Mouse (Mus musculus) hindbrain, embryonic 13.5 days (tissue): Measurements from ENCODE around the gene Hectd4. TPM values are rescaled to one million over a fixed set of nuclear protein-coding genes. Genes with fewer than 3 reads are reported as not detected.
"Not testable (repeated sequence)": the region's sequence is repeated elsewhere in the genome, so short reads cannot be mapped to it uniquely, and the experiment has no call there.

ENCODE experiments used
- ATAC-seq: fragments of 200-750 bp; cut with Nextera tagmentation; 2 replicates; pipeline ENCODE4 v1.8.0; 2017; ENCODE audit warnings: moderate TSS enrichment; ENCODE audit not compliant: low FRiP score
- H3K27ac ChIP-seq: fragments of 300-500 bp; sonication (generic); 2 replicates; pipeline ENCODE4 v1.5.1; 2015; ENCODE audit warnings: inconsistent platforms, mild to moderate bottlenecking, moderate library complexity
- H3K27me3 ChIP-seq: fragments of 300-500 bp; sonication (generic); 2 replicates; pipeline ENCODE4 v1.6.1; 2015; ENCODE audit warnings: mild to moderate bottlenecking, inconsistent platforms
- H3K36me3 ChIP-seq: fragments of 300-500 bp; sonication (generic); 2 replicates; pipeline ENCODE4 v1.6.1; 2015; ENCODE audit warnings: mild to moderate bottlenecking, inconsistent platforms
- H3K4me1 ChIP-seq: fragments of 300-500 bp; sonication (generic); replicated peaks from 2 replicates; pipeline ENCODE4 v1.6.1; 2015; ENCODE audit warnings: inconsistent platforms
- H3K4me2 ChIP-seq: fragments of 300-500 bp; sonication (generic); 2 replicates; pipeline ENCODE4 v1.6.1; 2015; ENCODE audit warnings: inconsistent platforms, mild to moderate bottlenecking, moderate library complexity
- H3K4me3 ChIP-seq: fragments of 300-500 bp; sonication (generic); 2 replicates; pipeline ENCODE4 v1.5.1; 2015; ENCODE audit warnings: mild to moderate bottlenecking, inconsistent platforms
- H3K9ac ChIP-seq: fragments of 300-500 bp; sonication (generic); 2 replicates; pipeline ENCODE4 v1.6.1; 2015; ENCODE audit warnings: mild to moderate bottlenecking, inconsistent platforms
- H3K9me3 ChIP-seq: fragments of 300-500 bp; sonication (generic); 2 replicates; pipeline ENCODE4 v1.6.1; 2016; ENCODE audit warnings: inconsistent platforms
- WGBS: fragments of 180-500 bp; shearing (Covaris S2); methylation state at CpG from one replicate; pipeline ENCODE4 v1.1.7; 2015; 5-methylcytosine and 5-hydroxymethylcytosine counted together
- polyA plus RNA-seq: library from polyadenylated mRNA; unstranded; fragments of >200 nt; fragmentation: Nextera tagmentation; extraction: Ambion mirVana; gene quantifications from 2 replicates; pipeline ENCODE4 v1.2.1, GENCODE M21; 2015

The Hectd4 gene
- polyA plus RNA-seq, 1 experiment from 2014 or later, result 15.0 TPM

DNA sequence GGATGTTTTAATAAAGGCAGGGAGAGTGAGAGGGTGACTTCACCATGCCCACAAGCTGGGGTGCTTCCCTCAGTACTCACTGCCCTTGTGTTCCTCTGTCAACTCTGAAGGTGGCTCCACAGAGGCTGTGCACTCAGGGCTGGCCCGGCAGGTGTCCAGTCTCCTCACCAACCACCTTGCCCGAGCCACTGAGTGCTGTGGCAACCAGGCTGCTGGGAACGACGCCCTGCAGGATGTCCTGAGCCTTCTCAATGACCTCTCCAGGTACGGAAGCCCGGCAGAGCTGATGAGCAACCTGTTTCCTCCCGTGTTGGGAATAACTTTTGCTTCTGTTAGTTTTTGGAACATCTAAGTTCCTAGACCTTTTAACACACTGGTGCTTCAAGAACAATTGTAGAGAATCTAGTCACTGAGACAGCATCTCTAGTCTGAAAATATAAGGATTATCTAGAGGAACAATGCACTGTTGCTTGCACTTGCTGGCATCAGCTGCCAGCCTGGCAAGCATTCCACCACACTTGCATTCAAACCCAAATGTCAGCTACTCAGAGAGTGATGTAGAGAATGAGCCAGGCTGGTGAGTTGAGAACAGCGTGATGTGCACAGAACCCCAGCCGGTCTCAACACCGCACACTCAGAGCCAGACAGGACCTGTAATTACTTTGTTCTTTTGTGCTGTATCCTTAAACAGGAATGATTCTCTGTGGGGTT is 93.9 kb downstream of the Hectd4 start:
- WGBS, result 95% methylated on average over 10 of the region's 10 CpGs
- Histone ChIP-seq H3K9ac (no peak overlapping the region), H3K9me3 (no peaks in the 10 kb centered on the region)

DNA sequence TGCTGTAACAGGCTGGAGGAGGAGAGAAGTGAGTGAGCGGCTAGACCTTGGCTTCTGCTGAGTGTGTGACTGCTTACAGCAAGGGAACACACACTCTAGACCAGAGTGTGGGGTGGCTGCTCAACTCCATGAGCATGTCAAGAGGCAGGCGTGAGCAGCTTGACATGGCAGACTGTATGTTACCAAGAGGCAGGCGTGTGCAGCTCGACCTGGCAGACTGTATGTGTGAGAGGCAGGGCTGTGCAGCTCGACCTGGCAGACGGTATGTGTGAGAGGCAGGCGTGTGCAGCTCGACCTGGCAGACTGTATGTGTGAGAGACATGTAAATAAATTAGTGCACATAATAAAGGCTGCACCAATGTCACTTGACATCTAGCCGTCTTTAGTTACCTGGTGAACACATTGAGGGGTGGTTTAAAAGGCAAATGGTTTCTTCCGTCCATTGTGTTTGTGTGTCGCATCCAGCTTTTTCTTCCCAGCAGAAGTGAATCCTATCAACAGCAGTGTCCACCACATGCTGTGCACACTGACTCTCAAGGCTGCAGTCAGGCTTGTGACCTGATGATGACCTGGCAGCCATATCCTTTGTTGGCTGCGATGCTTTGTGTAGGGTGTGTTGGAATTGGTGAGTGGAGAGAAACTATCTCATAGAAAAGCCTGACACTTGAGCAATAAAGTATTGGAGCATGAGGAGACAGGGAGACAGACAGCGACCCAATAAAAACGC is 106.2 kb downstream of the Hectd4 start:
- Histone ChIP-seq H3K4me3 (no peak overlapping the region), H3K36me3 (peaks cover 89% of the 10 kb centered on the region), H3K27ac (no peak overlapping the region), H3K9me3 (no peaks in the 10 kb centered on the region), H3K27me3 (no peaks in the 10 kb centered on the region), H3K9ac (no peak overlapping the region), H3K4me2 (no peak overlapping the region), H3K4me1 (no peaks in the 10 kb centered on the region)
- no peak for ATAC-seq
- WGBS, result 62% methylated on average over 14 of the region's 14 CpGs

More for the DNA sequence above, 93.9 kb downstream of the Hectd4 start:
- H3K27ac ChIP-seq, result no peak overlapping the region
- H3K4me2 ChIP-seq, result no peak overlapping the region
- peaks cover 100% of the 10 kb centered on the region for H3K36me3 ChIP-seq
- no peaks in the 10 kb centered on the region for H3K4me1 ChIP-seq
- H3K27me3 ChIP-seq, result no peaks in the 10 kb centered on the region
- H3K4me3 ChIP-seq, result no peak overlapping the region
- no peak for ATAC-seq

DNA sequence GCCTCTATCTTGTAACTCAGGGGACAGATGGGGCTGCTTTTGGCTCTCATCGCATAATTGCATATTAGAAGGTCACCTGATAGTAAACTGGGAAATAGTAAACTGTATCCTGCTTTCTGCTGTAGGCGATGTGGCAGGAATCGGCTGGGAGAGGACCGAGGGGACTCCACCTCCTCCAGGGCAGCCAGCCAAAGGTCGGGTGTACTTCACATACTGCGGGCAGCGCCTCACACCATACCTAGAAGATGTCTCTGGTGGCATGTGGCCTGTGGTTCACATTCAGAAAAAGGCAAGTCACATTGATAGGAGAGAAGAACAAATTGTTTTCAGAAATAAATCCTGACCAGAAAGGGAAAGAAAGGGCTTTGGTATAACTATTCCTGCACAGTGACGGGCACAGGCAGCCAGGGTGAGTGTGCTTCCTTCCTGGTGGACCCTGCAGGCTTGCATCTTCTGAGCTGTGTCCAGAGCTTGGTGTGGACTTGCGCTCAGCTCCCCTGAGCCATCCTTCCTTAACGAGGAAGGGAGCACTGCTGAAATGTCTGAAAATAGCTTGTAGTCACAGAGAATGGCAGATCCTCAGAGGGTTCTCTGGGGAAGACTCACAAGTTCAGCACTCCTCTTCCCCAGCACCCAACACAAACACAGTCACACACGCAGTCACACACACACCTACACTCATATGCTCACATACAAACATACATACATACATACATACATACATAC is 109.5 kb downstream of the Hectd4 start:
- ATAC-seq, result no peak
- Histone ChIP-seq H3K4me3 (peak overlapping the region; percentile 21), H3K4me2 (peak overlapping the region; percentile 30), H3K27me3 (no peaks in the 10 kb centered on the region), H3K9ac (peak overlapping the region; percentile 26; the same call in 1 of the 2 replicates), H3K36me3 (peaks cover 89% of the 10 kb centered on the region), H3K27ac (0 out of 2 replicates have a peak overlapping the region, but pooled peaks have one; percentile 20), H3K4me1 (no peaks in the 10 kb centered on the region), H3K9me3 (no peaks in the 10 kb centered on the region)
- WGBS, result 87% methylated on average over 11 of the region's 11 CpGs

DNA sequence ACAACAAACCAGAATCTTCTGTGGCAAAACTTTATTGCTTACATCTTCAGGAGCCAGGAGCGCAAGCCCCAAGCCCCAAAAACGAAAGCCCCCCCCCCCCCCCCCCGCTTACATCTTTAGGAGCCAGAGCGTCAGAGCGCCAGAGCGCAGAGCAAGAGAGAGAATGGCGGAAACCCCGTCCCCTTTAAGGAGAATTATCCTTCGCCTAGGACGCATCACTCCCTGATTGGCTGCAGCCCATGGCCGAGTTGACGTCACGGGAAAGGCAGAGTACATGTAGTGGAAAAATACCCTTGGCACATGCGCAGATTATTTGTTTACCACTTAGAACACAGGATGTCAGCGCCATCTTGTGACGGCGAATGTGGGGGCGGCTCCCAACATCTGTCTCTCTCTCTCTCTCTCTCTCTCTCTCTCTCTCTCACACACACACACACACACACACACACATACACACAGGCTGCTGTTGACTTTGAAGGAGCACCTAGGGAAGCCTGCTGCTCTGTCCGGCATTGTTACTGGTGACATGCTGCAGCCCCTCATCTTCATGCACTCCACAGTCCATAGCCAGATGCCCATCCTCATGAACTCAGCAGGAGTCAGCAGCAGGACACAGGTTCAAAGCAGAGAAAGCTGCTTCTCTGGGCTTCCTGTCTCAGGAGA is 110.3 kb downstream of the Hectd4 start:
- H3K36me3 ChIP-seq, result peaks cover 90% of the 10 kb centered on the region
- H3K9me3 ChIP-seq, H3K27me3 ChIP-seq, H3K4me1 ChIP-seq: not testable (repeated sequence)
- ATAC-seq, result 0 out of 2 replicates have a peak, but pooled peaks have one; percentile 49
- 57% methylated on average over 7 of the region's 19 CpGs for WGBS
- H3K4me3 ChIP-seq, result peak overlapping the region; percentile 21
- H3K9ac ChIP-seq, result peak overlapping the region; percentile 26; the same call in 1 of the 2 replicates
- peak overlapping the region; percentile 70 for H3K27ac ChIP-seq
- peak overlapping the region; percentile 33 for H3K4me2 ChIP-seq

DNA sequence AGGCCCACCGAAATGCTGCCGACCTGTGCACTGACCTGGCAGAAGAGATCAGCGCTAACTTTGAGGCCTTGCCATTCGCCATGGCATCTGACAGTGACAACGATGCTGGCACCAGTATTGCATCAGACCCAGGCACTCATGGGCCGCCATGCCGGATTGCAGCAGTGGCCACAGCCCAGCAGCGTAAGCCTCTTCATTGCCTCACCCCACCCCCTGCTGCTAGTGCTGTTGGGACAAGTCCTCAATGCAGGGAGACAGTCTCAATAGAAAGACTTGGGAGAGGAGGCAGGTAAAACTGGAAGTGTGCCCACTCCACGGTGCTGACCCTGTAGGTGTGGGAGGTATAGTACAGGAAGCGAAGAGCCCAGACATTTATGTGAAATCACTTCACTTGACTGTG is 111.7 kb downstream of the Hectd4 start:
- no peak overlapping the region for H3K27ac ChIP-seq
- H3K9ac ChIP-seq, result no peak overlapping the region
- no peaks in the 10 kb centered on the region for H3K27me3 ChIP-seq
- no peak for ATAC-seq
- peaks cover 90% of the 10 kb centered on the region for H3K36me3 ChIP-seq
- H3K4me2 ChIP-seq, result no peak overlapping the region
- 96% methylated on average over 10 of the region's 10 CpGs for WGBS
- H3K4me1 ChIP-seq, result no peaks in the 10 kb centered on the region
- no peaks in the 10 kb centered on the region for H3K9me3 ChIP-seq
- no peak overlapping the region for H3K4me3 ChIP-seq

DNA sequence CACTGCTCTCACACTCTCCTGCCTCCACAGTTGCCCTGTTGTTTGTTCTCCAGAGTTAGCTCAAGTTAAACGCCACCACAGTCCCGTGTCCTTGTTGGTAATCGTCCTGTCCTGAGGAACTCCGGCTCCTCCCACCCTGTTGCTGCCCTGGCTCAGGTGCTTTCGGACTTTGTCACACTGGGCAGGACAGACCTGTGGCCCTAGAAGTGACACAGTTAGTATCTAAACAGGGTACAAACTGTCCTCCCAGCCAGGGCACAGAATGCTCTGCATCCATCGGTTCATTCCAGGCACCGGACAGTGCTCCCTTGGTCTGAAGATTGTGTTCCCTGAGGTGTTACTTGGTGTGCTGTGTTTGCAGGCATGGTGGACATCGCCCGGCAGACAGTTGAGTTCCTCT is 114.0 kb downstream of the Hectd4 start:
- WGBS, result 97% methylated on average over 9 of the region's 9 CpGs
- Histone ChIP-seq H3K27ac (no peak overlapping the region), H3K27me3 (no peaks in the 10 kb centered on the region), H3K4me1 (no peaks in the 10 kb centered on the region), H3K4me3 (no peak overlapping the region), H3K4me2 (no peak overlapping the region), H3K36me3 (peaks cover 93% of the 10 kb centered on the region), H3K9me3 (no peaks in the 10 kb centered on the region), H3K9ac (no peak overlapping the region)
- no peak for ATAC-seq

DNA sequence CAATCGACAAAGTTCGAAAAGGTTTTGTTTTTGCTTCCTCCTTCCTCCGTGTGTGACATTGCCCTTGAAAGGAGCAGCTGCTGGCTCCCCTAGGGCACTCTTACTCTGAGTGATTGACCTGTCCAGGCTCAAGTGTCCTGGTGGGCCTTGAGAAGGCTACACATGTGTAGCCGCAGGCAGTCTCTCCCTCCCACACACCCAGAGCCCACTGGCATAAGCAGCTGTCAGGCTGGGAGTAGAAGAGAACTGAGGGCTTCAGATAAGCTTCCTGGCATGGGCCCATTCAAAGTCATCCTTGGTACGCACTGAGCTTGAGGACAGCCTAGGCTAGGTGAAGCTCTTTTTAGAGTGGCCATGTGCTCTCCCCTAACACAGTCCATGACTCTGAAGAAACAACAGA is 114.4 kb downstream of the Hectd4 start:
- H3K9ac ChIP-seq, result no peak overlapping the region
- H3K36me3 ChIP-seq, result peaks cover 93% of the 10 kb centered on the region
- no peak for ATAC-seq
- 84% methylated on average over 5 of the region's 5 CpGs for WGBS
- H3K27me3 ChIP-seq, result no peaks in the 10 kb centered on the region
- H3K27ac ChIP-seq, result no peak overlapping the region
- no peaks in the 10 kb centered on the region for H3K9me3 ChIP-seq
- no peaks in the 10 kb centered on the region for H3K4me1 ChIP-seq
- H3K4me2 ChIP-seq, result no peak overlapping the region
- H3K4me3 ChIP-seq, result no peak overlapping the region

DNA sequence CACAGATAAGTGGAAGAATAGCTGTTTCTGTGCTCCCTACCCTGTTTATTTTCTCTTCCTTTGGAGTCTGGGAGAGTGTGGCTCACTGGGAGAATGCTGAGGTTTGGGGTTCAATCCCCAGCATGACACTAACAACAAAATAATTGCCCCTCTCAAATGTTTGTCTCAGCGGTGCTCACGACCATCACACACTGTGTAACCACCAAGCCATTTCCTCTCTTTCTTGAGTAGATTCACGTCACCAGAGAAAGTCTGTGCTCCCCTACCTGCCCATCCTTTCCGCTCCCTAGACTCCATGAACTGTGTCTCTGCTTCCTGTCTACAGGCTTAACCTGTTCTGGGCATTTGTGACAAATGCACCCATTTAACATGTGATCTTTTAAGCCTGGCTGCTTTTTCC is 115.4 kb downstream of the Hectd4 start:
- Histone ChIP-seq H3K9ac (no peak overlapping the region), H3K9me3 (no peaks in the 10 kb centered on the region), H3K4me3 (no peak overlapping the region), H3K4me1 (no peaks in the 10 kb centered on the region), H3K27me3 (no peaks in the 10 kb centered on the region), H3K4me2 (no peak overlapping the region), H3K27ac (no peak overlapping the region), H3K36me3 (peaks cover 97% of the 10 kb centered on the region)
- 87% methylated on average over 4 of the region's 4 CpGs for WGBS
- no peak for ATAC-seq

DNA sequence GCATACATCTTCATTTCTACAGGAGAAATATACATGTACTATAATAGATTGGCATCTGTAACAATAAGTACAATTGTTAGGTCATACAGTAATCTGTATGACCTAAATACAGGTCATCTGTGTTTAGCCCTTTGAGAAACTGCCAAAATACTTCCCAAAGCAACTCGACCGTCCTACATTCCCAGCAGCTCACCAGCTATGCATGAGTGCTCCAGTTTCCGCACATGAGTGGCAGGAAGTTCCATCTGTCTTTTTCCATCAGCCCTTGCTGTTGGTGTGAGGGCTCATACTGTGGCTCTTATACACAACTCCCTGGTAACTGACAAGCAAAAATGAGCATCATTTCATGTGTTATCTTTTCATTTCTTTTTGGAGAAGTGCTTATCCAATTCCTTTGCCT is 116.0 kb downstream of the Hectd4 start:
- ATAC-seq, result no peak
- 76% methylated on average over 3 of the region's 3 CpGs for WGBS
- Histone ChIP-seq H3K9ac (no peak overlapping the region), H3K36me3 (peaks cover 97% of the 10 kb centered on the region), H3K9me3 (no peaks in the 10 kb centered on the region), H3K4me3 (no peak overlapping the region), H3K4me1 (no peaks in the 10 kb centered on the region), H3K27me3 (no peaks in the 10 kb centered on the region), H3K27ac (no peak overlapping the region), H3K4me2 (no peak overlapping the region)

DNA sequence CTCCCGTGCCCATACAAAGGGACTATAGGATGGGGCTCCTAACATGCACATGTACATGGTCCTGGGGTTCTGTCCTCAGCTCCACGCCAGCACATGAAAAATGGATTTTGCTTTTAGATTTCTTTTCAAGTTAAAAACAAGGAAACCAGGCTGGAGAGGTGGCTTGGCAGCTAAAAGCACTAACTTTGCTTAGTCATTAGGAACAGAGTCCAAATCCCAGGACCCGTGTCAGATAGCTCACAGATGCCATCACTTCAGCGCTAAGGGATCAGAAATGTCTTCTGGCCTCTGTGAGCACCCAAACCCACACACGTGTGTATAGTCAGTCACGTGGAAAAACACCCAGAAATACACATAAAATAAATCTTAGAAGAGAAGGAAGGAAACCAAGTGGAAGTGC is 116.8 kb downstream of the Hectd4 start:
- no peak overlapping the region for H3K4me3 ChIP-seq
- ATAC-seq, result no peak
- no peaks in the 10 kb centered on the region for H3K9me3 ChIP-seq
- H3K27me3 ChIP-seq, result no peaks in the 10 kb centered on the region
- H3K27ac ChIP-seq, result no peak overlapping the region
- no peak overlapping the region for H3K4me2 ChIP-seq
- WGBS, result 96% methylated on average over 6 of the region's 6 CpGs
- peaks cover 97% of the 10 kb centered on the region for H3K36me3 ChIP-seq
- no peak overlapping the region for H3K9ac ChIP-seq
- H3K4me1 ChIP-seq, result no peaks in the 10 kb centered on the region

DNA sequence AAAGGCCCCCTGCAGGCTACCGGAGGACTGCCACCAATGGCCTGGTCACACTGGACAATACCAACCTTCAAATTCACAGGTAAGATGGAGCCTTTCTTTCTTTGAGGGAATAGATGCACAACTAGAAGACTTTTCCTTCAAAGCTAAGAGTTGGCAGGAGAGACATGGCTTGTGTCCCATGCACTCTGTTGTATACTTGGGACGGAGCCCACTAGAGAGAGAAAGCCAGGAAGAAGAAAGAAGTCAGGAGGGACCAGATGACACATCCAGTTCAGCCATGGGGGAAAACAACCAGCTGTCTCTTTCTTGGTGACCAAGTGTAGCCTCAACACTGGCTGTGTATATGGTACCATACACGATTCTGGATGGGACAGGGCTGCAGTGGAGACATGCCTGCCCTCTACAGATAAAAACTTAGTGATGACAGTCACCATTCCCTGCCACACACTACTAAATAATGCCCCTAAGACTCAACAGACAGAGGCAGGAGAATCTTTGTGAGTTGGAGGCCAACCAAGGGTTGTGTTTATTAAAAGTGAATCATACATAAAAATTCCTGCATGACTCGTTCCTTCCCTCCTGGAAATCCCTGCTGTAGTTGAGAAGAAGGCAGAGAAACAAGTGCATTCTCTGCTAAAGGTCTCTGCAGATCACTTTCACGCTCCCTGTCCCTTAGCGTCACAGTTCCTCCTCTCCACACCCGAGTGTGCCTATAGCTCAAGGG is 119.7 kb downstream of the Hectd4 start:
- no peaks in the 10 kb centered on the region for H3K27me3 ChIP-seq
- no peak overlapping the region for H3K9ac ChIP-seq
- no peak overlapping the region for H3K4me3 ChIP-seq
- WGBS, result 93% methylated on average over 7 of the region's 7 CpGs
- ATAC-seq, result no peak
- peaks cover 97% of the 10 kb centered on the region for H3K36me3 ChIP-seq
- no peak overlapping the region for H3K27ac ChIP-seq
- no peak overlapping the region for H3K4me2 ChIP-seq
- no peaks in the 10 kb centered on the region for H3K4me1 ChIP-seq
- no peaks in the 10 kb centered on the region for H3K9me3 ChIP-seq
